Mouse (Mus musculus) hindbrain, embryonic 13.5 days (tissue): ENCODE measurements around the gene Dpm3. TPM values are rescaled to one million over a fixed set of nuclear protein-coding genes. Genes with fewer than 3 reads are reported as not detected.
A peak's percentile ranks its signal among the peaks of the same experiment; 100 is the strongest.

Experiments
- ATAC-seq: fragments of 200-750 bp; cut with Nextera tagmentation; 2 replicates; pipeline ENCODE4 v1.8.0; 2017; ENCODE audit warnings: moderate TSS enrichment; ENCODE audit not compliant: low FRiP score
- H3K27ac ChIP-seq: fragments of 300-500 bp; sonication (generic); 2 replicates; pipeline ENCODE4 v1.5.1; 2015; ENCODE audit warnings: inconsistent platforms, mild to moderate bottlenecking, moderate library complexity
- H3K27me3 ChIP-seq: fragments of 300-500 bp; sonication (generic); 2 replicates; pipeline ENCODE4 v1.6.1; 2015; ENCODE audit warnings: mild to moderate bottlenecking, inconsistent platforms
- H3K36me3 ChIP-seq: fragments of 300-500 bp; sonication (generic); 2 replicates; pipeline ENCODE4 v1.6.1; 2015; ENCODE audit warnings: mild to moderate bottlenecking, inconsistent platforms
- H3K4me1 ChIP-seq: fragments of 300-500 bp; sonication (generic); replicated peaks from 2 replicates; pipeline ENCODE4 v1.6.1; 2015; ENCODE audit warnings: inconsistent platforms
- H3K4me2 ChIP-seq: fragments of 300-500 bp; sonication (generic); 2 replicates; pipeline ENCODE4 v1.6.1; 2015; ENCODE audit warnings: inconsistent platforms, mild to moderate bottlenecking, moderate library complexity
- H3K4me3 ChIP-seq: fragments of 300-500 bp; sonication (generic); 2 replicates; pipeline ENCODE4 v1.5.1; 2015; ENCODE audit warnings: mild to moderate bottlenecking, inconsistent platforms
- H3K9ac ChIP-seq: fragments of 300-500 bp; sonication (generic); 2 replicates; pipeline ENCODE4 v1.6.1; 2015; ENCODE audit warnings: mild to moderate bottlenecking, inconsistent platforms
- H3K9me3 ChIP-seq: fragments of 300-500 bp; sonication (generic); 2 replicates; pipeline ENCODE4 v1.6.1; 2016; ENCODE audit warnings: inconsistent platforms
- WGBS: fragments of 180-500 bp; shearing (Covaris S2); methylation state at CpG from one replicate; pipeline ENCODE4 v1.1.7; 2015; 5-methylcytosine and 5-hydroxymethylcytosine counted together
- polyA plus RNA-seq: library from polyadenylated mRNA; unstranded; fragments of >200 nt; fragmentation: Nextera tagmentation; extraction: Ambion mirVana; gene quantifications from 2 replicates; pipeline ENCODE4 v1.2.1, GENCODE M21; 2015

Gene Dpm3
- polyA plus RNA-seq, 1 experiment from 2014 or later: 76.2 TPM

DNA sequence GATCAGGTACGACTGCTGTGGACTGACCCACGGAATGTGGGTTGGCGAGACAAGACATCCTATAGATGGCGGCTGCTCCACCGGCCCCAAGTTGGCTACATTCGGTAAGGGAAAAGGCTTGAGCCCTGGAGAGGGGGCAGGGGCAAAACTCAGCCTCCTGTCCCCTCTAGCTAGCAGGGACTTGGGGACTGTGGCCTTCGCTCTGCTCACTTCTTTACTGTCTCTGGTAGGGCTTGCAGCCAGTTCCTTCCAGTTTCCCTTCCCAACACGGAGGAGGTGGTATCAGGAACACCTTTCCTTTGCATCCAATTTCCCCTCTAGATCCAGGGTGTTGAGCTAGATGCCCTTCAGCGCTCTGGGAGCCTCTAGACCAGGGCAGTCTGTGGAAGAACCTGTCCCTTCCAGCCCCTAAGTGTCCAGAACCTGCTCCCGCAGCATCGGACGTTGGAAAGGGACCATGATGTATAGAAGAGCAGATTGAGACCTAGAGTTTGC is 33.8 kb upstream of the Dpm3 start:
- H3K4me3 ChIP-seq: peak overlapping the region; percentile 49
- H3K9ac ChIP-seq: peak overlapping the region; percentile 78
- H3K36me3 ChIP-seq: peaks cover 12% of the 10 kb centered on the region
- H3K4me1 ChIP-seq: peaks cover 66% of the 10 kb centered on the region
- peak overlapping the region; percentile 68 for H3K4me2 ChIP-seq
- no peaks in the 10 kb centered on the region for H3K9me3 ChIP-seq
- 25% methylated on average over 12 of the region's 12 CpGs for WGBS
- 0 out of 2 replicates have a peak, but pooled peaks cover 8% of the 10 kb centered on the region for H3K27me3 ChIP-seq
- H3K27ac ChIP-seq: peak overlapping the region; percentile 92
- no peak for ATAC-seq

DNA sequence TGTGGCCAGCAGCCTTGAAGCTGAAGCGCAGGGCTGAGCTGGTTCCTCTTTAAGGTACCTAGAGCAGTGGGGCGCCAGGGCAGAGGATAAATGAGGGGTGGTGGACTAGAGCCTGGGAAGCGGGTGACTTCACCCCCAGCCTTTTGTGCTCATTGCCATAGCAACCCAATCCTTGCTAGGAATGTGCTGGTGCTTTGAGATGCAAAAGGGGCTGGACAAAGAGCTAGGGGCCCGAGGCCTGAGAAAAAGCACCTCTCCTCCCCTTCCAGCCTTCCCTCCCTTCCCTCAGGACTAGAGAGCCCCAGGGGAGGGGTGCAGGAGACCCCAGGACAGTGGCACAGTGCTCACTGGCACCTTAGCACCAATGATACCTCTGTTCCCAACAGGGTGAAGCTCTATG is 33.2 kb upstream of the Dpm3 start:
- peak overlapping the region; percentile 68 for H3K4me2 ChIP-seq
- H3K9me3 ChIP-seq: no peaks in the 10 kb centered on the region
- H3K27ac ChIP-seq: peak overlapping the region; percentile 92
- H3K9ac ChIP-seq: peak overlapping the region; percentile 78
- 0 out of 2 replicates have a peak, but pooled peaks cover 8% of the 10 kb centered on the region for H3K27me3 ChIP-seq
- ATAC-seq: peak; percentile 68
- peaks cover 12% of the 10 kb centered on the region for H3K36me3 ChIP-seq
- peaks cover 64% of the 10 kb centered on the region for H3K4me1 ChIP-seq
- 5% methylated on average over 4 of the region's 4 CpGs for WGBS
- H3K4me3 ChIP-seq: peak overlapping the region; percentile 49

DNA sequence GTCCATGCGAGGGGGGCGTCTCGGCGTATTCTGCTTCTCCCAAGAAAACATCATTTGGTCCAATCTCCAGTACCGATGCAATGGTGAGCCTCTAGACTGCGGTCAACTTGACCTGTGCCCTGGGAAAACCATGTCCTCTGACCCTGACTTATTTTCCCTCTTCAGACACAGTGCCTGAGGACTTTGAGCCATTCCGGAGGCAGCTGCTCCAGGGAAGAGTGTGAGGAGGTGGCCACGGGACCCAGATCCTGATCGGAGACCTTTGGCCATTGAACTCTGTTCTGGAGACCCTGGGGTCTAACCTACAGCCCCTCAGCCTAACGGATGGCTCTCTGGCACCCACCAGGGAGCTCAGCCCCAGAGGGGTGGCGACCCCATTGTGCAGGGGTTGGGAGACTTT is 32.8 kb upstream of the Dpm3 start:
- H3K4me1 ChIP-seq: peaks cover 62% of the 10 kb centered on the region
- WGBS: 8% methylated on average over 11 of the region's 11 CpGs

DNA sequence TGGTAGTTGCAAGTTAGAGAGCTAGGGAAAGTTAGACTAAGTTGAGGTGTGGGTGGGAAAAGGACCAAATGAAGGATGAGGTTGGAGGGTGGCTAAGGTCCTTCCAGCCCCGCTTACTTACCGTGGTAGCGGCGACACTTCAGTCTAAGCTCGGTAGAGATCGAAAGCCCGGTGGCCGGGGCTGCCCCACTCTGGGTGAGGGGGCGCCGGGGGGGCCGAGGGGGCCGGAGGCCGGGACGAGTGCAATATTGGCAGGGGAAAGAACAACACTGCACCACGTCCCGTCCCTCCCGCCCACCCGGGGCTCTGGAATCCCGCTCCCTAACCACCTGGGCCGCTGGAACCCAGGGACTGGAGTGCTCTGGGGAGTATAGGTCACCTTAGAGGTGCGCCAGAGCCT is 32.3 kb upstream of the Dpm3 start, which contains the start of gene Mtx1:
Gene Mtx1 (minus strand): TSS at position 189 of the 400 bp plus-strand sequence.
- ATAC-seq: peak; percentile 0
- WGBS: 2% methylated on average over 20 of the region's 21 CpGs
- H3K4me2 ChIP-seq: peak within 1 kb of the TSS; percentile 68
- H3K4me1 ChIP-seq: peaks cover 62% of the 10 kb centered on the region
- H3K27me3 ChIP-seq: 0 out of 2 replicates have a peak, but pooled peaks cover 8% of the 10 kb centered on the region
- H3K9me3 ChIP-seq: no peaks in the 10 kb centered on the region
- peak within 1 kb of the TSS; percentile 78 for H3K9ac ChIP-seq
- H3K36me3 ChIP-seq: peaks cover 7% of the 10 kb centered on the region
- H3K27ac ChIP-seq: peak within 1 kb of the TSS; percentile 92
- H3K4me3 ChIP-seq: peak within 1 kb of the TSS; percentile 49

More for the DNA sequence above, 32.8 kb upstream of the Dpm3 start:
- Histone ChIP-seq H3K27me3 (0 out of 2 replicates have a peak, but pooled peaks cover 8% of the 10 kb centered on the region), H3K4me3 (peak overlapping the region; percentile 49), H3K27ac (peak overlapping the region; percentile 92), H3K4me2 (peak overlapping the region; percentile 68), H3K9ac (peak overlapping the region; percentile 78), H3K9me3 (no peaks in the 10 kb centered on the region), H3K36me3 (peaks cover 11% of the 10 kb centered on the region)
- ATAC-seq: no peak

DNA sequence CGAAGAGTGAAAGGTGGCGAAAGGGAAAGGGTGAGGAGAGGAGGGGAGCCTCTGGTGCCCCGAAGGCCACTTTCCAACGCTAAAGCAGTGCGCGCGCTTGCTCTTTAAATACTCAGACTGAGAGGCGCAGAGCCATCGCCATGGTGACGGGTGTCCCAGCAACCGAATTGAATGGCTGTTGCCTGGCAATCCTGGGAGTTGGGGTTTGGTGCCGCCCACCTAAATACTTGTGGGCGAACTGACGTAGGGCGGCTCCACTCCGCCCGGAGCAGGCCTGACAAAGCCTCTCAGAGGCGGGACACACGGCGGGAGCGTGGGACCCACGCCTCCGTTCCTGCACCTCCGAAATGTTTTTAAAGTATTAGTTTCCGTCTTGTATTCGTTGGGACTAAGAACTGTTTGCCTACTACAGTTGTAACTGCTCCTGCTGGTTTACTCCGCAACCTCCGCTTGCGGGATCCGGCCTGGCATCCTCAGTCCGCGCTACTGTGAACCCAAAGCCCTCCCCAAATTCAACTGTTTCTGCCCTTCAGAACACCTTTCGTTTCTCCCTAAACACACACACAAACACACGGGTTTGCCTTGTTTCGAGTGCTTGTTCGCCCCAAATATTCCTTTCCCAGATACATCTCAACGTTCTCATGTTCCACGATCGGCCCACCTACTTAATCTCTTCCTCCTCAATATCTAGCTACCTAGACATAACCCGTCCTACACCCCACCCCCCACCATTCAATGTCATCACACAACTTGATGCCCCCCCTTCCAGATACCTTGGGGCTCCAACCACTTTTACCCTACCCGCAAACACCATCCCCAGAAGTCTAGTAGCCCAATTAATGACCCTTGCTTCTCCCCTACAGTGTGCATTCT is 31.6 kb upstream of the Dpm3 start:
- Histone ChIP-seq H3K36me3 (peaks cover 7% of the 10 kb centered on the region), H3K9me3 (no peaks in the 10 kb centered on the region), H3K4me3 (peak overlapping the region; percentile 49), H3K4me1 (peaks cover 62% of the 10 kb centered on the region), H3K27me3 (0 out of 2 replicates have a peak, but pooled peaks cover 8% of the 10 kb centered on the region), H3K9ac (peak overlapping the region; percentile 78), H3K27ac (peak overlapping the region; percentile 92), H3K4me2 (peak overlapping the region; percentile 68)
- WGBS: 2% methylated on average over 41 of the region's 41 CpGs
- ATAC-seq: peak; percentile 56

DNA sequence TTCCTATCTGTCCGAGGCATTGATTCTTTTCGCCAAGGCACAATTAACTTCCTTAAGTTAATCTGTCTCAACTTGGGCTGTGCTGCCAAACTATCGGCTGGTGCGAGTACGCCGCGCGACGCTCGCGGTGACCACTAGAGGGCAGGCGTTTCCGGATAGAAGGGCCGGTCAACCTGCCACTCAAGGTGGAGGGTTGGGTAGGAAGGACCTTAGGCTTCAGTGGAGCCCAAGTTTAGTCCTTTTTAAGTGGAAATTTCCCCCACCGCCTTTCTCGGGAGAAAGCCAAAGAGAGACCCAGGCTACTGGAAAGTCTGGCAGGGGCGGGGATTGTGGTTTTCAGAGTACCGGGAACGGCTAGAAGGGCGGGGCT is 31.0 kb upstream of the Dpm3 start:
- H3K27ac ChIP-seq: peak overlapping the region; percentile 92
- 0 out of 2 replicates have a peak, but pooled peaks have one; percentile 5 for ATAC-seq
- peaks cover 55% of the 10 kb centered on the region for H3K4me1 ChIP-seq

DNA sequence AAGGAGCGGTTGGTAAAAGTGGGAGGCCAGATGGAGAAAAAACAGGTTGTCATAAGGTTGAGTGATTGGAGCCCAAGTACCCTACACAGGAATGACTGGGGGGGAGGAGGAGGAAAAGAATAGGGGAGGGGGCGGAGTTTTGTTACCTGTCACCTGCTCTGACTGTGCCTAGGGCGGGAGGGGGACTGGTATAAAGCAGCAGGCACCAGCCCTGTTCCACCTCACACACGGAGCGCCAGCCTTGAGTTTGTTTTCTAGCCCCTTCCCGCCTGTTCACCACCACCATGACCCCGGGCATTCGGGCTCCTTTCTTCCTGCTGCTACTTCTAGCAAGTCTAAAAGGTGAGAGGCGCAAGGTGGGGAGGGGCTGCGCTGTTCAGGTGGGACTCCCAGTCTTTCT is 30.3 kb upstream of the Dpm3 start, which contains the start of gene Muc1:
Gene Muc1 (plus strand): TSS at position 222 of the 400 bp plus-strand sequence.
- H3K4me1 ChIP-seq: peaks cover 49% of the 10 kb centered on the region
- 29% methylated on average over 10 of the region's 10 CpGs for WGBS
- H3K4me3 ChIP-seq: peak within 1 kb of the TSS; percentile 49
- H3K27ac ChIP-seq: peak within 1 kb of the TSS; percentile 92
- peaks cover 11% of the 10 kb centered on the region for H3K36me3 ChIP-seq
- H3K9ac ChIP-seq: peak within 1 kb of the TSS; percentile 78
- no peak for ATAC-seq
- 0 out of 2 replicates have a peak, but pooled peaks cover 8% of the 10 kb centered on the region for H3K27me3 ChIP-seq
- H3K9me3 ChIP-seq: no peaks in the 10 kb centered on the region
- H3K4me2 ChIP-seq: peak within 1 kb of the TSS; percentile 68

More for the DNA sequence above, 31.0 kb upstream of the Dpm3 start:
- H3K4me2 ChIP-seq: peak overlapping the region; percentile 68
- under 1% methylated on average over 20 of the region's 20 CpGs for WGBS
- peaks cover 6% of the 10 kb centered on the region for H3K36me3 ChIP-seq
- H3K9me3 ChIP-seq: no peaks in the 10 kb centered on the region
- 0 out of 2 replicates have a peak, but pooled peaks cover 8% of the 10 kb centered on the region for H3K27me3 ChIP-seq
- H3K4me3 ChIP-seq: peak overlapping the region; percentile 49
- peak overlapping the region; percentile 78 for H3K9ac ChIP-seq

DNA sequence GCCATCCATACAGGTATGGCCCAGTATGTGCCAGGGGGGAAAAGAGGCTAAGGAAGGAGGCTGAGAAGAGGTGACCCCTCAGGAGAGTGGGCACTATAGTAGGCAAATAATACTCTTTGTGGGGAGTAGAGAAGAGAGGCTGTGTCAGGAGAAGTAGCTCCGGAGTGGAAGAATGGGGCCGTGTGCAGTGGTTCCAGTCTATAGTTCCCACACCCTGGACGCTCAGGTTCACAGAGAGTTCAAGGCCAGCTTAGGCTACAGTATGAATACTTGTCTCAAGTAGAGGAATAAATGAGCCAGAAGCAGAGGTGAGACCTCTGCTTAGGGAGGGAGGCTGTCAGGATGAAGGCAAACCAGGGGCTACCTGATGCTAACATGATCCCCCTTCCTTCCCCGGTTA is 29.9 kb upstream of the Dpm3 start:
- H3K4me2 ChIP-seq: peak overlapping the region; percentile 68
- no peak overlapping the region for H3K4me3 ChIP-seq
- H3K36me3 ChIP-seq: peaks cover 15% of the 10 kb centered on the region
- H3K27ac ChIP-seq: no peak overlapping the region
- H3K4me1 ChIP-seq: peaks cover 44% of the 10 kb centered on the region
- ATAC-seq: no peak
- 66% methylated on average over 4 of the region's 4 CpGs for WGBS
- H3K27me3 ChIP-seq: 0 out of 2 replicates have a peak, but pooled peaks cover 8% of the 10 kb centered on the region
- no peak overlapping the region for H3K9ac ChIP-seq
- no peaks in the 10 kb centered on the region for H3K9me3 ChIP-seq

DNA sequence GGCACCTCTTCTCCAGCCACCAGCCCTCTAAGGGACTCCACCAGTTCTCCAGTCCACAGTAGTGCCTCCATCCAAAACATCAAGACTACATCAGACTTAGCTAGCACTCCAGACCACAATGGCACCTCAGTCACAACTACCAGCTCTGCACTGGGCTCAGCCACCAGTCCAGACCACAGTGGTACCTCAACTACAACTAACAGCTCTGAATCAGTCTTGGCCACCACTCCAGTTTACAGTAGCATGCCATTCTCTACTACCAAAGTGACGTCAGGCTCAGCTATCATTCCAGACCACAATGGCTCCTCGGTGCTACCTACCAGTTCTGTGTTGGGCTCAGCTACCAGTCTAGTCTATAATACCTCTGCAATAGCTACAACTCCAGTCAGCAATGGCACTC is 28.6 kb upstream of the Dpm3 start:
- no peak for ATAC-seq
- peaks cover 28% of the 10 kb centered on the region for H3K36me3 ChIP-seq
- 84% methylated on average over 2 of the region's 2 CpGs for WGBS

DNA sequence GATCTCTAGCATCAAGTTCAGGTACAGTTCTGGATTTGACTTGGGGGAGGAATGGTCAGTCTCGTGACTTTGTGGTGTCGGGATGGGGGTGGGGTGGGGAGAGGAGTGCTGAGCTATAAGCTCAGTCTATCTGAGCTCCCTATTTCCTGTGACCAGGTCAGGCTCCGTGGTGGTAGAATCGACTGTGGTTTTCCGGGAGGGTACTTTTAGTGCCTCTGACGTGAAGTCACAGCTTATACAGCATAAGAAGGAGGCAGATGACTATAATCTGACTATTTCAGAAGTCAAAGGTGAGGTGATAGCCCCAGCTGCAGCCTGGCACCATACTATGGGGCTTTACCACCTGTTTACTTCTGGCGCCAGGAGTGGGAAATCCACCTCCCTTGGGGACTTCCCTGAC is 27.8 kb upstream of the Dpm3 start:
- Histone ChIP-seq H3K4me2 (no peak overlapping the region), H3K27ac (no peak overlapping the region), H3K9me3 (no peaks in the 10 kb centered on the region), H3K4me3 (no peak overlapping the region), H3K27me3 (0 out of 2 replicates have a peak, but pooled peaks cover 8% of the 10 kb centered on the region), H3K4me1 (peaks cover 24% of the 10 kb centered on the region), H3K9ac (no peak overlapping the region), H3K36me3 (peaks cover 36% of the 10 kb centered on the region)
- no peak for ATAC-seq
- WGBS: 81% methylated on average over 7 of the region's 7 CpGs

More for the DNA sequence above, 28.6 kb upstream of the Dpm3 start:
- Histone ChIP-seq H3K4me2 (no peak overlapping the region), H3K4me1 (peaks cover 32% of the 10 kb centered on the region), H3K9ac (no peak overlapping the region), H3K27me3 (0 out of 2 replicates have a peak, but pooled peaks cover 8% of the 10 kb centered on the region), H3K27ac (no peak overlapping the region), H3K4me3 (no peak overlapping the region), H3K9me3 (no peaks in the 10 kb centered on the region)

DNA sequence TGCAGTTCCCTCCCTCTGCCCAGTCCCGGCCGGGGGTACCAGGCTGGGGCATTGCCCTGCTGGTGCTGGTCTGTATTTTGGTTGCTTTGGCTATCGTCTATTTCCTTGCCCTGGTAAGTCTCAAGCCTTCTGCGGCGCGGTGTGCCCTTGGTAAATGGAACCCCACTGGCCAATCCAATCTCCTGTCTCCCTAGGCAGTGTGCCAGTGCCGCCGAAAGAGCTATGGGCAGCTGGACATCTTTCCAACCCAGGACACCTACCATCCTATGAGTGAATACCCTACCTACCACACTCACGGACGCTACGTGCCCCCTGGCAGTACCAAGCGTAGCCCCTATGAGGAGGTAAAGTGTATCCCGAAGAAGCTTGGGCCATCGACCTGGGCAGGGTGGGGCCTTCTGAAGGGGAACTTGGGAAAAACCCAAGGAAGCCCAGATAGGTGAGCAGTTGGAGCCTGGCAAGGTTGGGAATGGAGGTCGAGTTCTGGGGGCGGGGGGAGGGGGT is 27.3 kb upstream of the Dpm3 start:
- H3K27ac ChIP-seq: no peak overlapping the region
- H3K27me3 ChIP-seq: 0 out of 2 replicates have a peak, but pooled peaks cover 8% of the 10 kb centered on the region
- ATAC-seq: no peak
- H3K9me3 ChIP-seq: no peaks in the 10 kb centered on the region
- peaks cover 19% of the 10 kb centered on the region for H3K4me1 ChIP-seq
- peaks cover 41% of the 10 kb centered on the region for H3K36me3 ChIP-seq
- no peak overlapping the region for H3K4me2 ChIP-seq
- H3K4me3 ChIP-seq: no peak overlapping the region
- H3K9ac ChIP-seq: no peak overlapping the region
- WGBS: 80% methylated on average over 16 of the region's 16 CpGs

DNA sequence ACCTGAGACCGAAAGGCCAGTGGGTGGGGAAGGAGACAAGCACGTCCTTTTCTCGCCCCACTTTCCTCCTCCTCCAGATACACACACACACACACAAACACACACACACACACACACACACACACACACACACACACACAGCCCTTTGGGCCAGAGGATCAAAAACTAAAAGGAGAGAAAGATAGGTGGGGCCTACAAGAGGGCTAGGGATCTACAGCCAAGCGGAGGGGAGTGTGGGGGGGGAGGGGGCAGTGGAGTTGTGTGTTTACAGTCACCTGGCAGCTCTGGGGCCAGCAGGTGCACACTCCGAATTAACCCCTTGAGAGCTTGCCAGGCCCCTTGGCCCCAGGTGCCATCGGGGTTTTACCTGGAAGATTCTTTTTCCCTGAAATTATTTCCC is 26.5 kb upstream of the Dpm3 start:
- WGBS: 74% methylated on average over 6 of the region's 6 CpGs
- no peaks in the 10 kb centered on the region for H3K9me3 ChIP-seq

More for the DNA sequence above, 26.5 kb upstream of the Dpm3 start:
- Histone ChIP-seq H3K9ac (no peak overlapping the region), H3K4me1 (peaks cover 11% of the 10 kb centered on the region), H3K4me3 (no peak overlapping the region), H3K27me3 (0 out of 2 replicates have a peak, but pooled peaks cover 8% of the 10 kb centered on the region), H3K27ac (no peak overlapping the region), H3K36me3 (peaks cover 49% of the 10 kb centered on the region), H3K4me2 (no peak overlapping the region)
- no peak for ATAC-seq
